Mouse (Mus musculus) lung, embryonic 16.5 days (tissue): Measurements from ENCODE around the gene Anapc7. TPM values are rescaled to one million over a fixed set of nuclear protein-coding genes. Genes with fewer than 3 reads are reported as not detected.

Source experiments
- ATAC-seq: fragments of 200-750 bp; cut with Nextera tagmentation; 2 replicates; pipeline ENCODE4 v1.8.0; 2017; ENCODE audit warnings: low read depth, mild to moderate bottlenecking, moderate library complexity
- H3K27ac ChIP-seq: fragments of 300-500 bp; sonication (generic); 2 replicates; pipeline ENCODE4 v1.5.1; 2014; ENCODE audit warnings: mild to moderate bottlenecking, control low read depth, low read length
- H3K27me3 ChIP-seq: fragments of 300-500 bp; sonication (generic); 2 replicates; pipeline ENCODE4 v1.6.1; 2014; ENCODE audit warnings: low read depth, low read length, mixed read lengths; ENCODE audit not compliant: control insufficient read depth, insufficient read depth
- H3K36me3 ChIP-seq: fragments of 300-500 bp; sonication (generic); 2 replicates; pipeline ENCODE4 v1.6.1; 2014; ENCODE audit warnings: low read length; ENCODE audit not compliant: control insufficient read depth, insufficient read depth
- H3K4me1 ChIP-seq: fragments of 300-500 bp; sonication (generic); replicated peaks from 2 replicates; pipeline ENCODE4 v1.6.1; 2014; ENCODE audit warnings: low read length, mixed read lengths; ENCODE audit not compliant: control insufficient read depth, insufficient read depth
- H3K4me2 ChIP-seq: fragments of 300-500 bp; sonication (generic); 2 replicates; pipeline ENCODE4 v1.6.1; 2014; ENCODE audit warnings: low read depth, low read length, control low read depth
- H3K4me3 ChIP-seq: fragments of 300-500 bp; sonication (generic); 2 replicates; pipeline ENCODE4 v1.5.1; 2014; ENCODE audit warnings: mild to moderate bottlenecking, low read length, control low read depth
- H3K9ac ChIP-seq: fragments of 300-500 bp; sonication (generic); 2 replicates; pipeline ENCODE4 v1.6.1; 2014; ENCODE audit warnings: low read length, control low read depth
- H3K9me3 ChIP-seq: fragments of 300-500 bp; sonication (generic); 2 replicates; pipeline ENCODE4 v1.6.1; 2016; ENCODE audit warnings: low read length; ENCODE audit not compliant: control insufficient read depth
- WGBS: fragments of 180-500 bp; shearing (Covaris S2); extraction: QIAGEN DNeasy Blood & Tissue Kit; methylation state at CpG from one replicate; pipeline ENCODE4 v1.1.7; 2014; 5-methylcytosine and 5-hydroxymethylcytosine counted together
- polyA plus RNA-seq: library from polyadenylated mRNA; unstranded; fragments of >200 nt; fragmentation: Nextera tagmentation; extraction: Ambion mirVana; gene quantifications from 2 replicates; pipeline ENCODE4 v1.2.1, GENCODE M21; 2015

The Anapc7 gene
- 42.8 and 44.0 TPM in 2 replicates for polyA plus RNA-seq

- Histone ChIP-seq H3K27me3 (no peaks in the 10 kb centered on the region), H3K36me3 (no peaks in the 10 kb centered on the region), H3K4me2 (peak within 1 kb of the TSS; percentile 89), H3K4me3 (peak within 1 kb of the TSS; percentile 99), H3K27ac (peak within 1 kb of the TSS; percentile 90), H3K4me1 (peaks cover 11% of the 10 kb centered on the region), H3K9ac (peak within 1 kb of the TSS; percentile 99), H3K9me3 (no peaks in the 10 kb centered on the region)
- ATAC-seq: no peak; the same call in 1 of the 2 replicates
- 19% methylated on average over 17 of the region's 17 CpGs for WGBS
Observed at GRCm38 (mm10) chr5:122421271-122422068, at the start of gene Anapc7. TSS of gene Anapc7 (plus strand) at chr5:122421693.

GRCm38 (mm10) chr5:122372192-122372769, 49.2 kb upstream of the Anapc7 start, which contains the start of gene Fam216a:
TSS of gene Fam216a (minus strand) at chr5:122372364.
- no peaks in the 10 kb centered on the region for H3K9me3 ChIP-seq
- peak within 1 kb of the TSS; percentile 81 for H3K4me3 ChIP-seq
- H3K27ac ChIP-seq: peak within 1 kb of the TSS; percentile 95
- peaks cover 11% of the 10 kb centered on the region; the same call in 1 of the 2 replicates for H3K4me1 ChIP-seq
- under 1% methylated on average over 53 of the region's 53 CpGs for WGBS
- H3K9ac ChIP-seq: peak within 1 kb of the TSS; percentile 89
- no peaks in the 10 kb centered on the region for H3K27me3 ChIP-seq
- ATAC-seq: peak; percentile 96
- H3K36me3 ChIP-seq: peaks cover 16% of the 10 kb centered on the region
- peak within 1 kb of the TSS; percentile 78 for H3K4me2 ChIP-seq

- 3% methylated on average over 5 of the region's 5 CpGs for WGBS
- Histone ChIP-seq H3K36me3 (peaks cover 10% of the 10 kb centered on the region), H3K4me1 (peaks cover 11% of the 10 kb centered on the region; the same call in 1 of the 2 replicates), H3K27me3 (no peaks in the 10 kb centered on the region), H3K4me2 (peak overlapping the region; percentile 78), H3K4me3 (peak overlapping the region; percentile 81), H3K27ac (peak overlapping the region; percentile 92), H3K9ac (peak overlapping the region; percentile 89), H3K9me3 (no peaks in the 10 kb centered on the region)
- no peak for ATAC-seq
Observed at GRCm38 (mm10) chr5:122372878-122373277, 48.6 kb upstream of the Anapc7 start.

- peaks cover 7% of the 10 kb centered on the region; the same call in 1 of the 2 replicates for H3K4me1 ChIP-seq
- no peak overlapping the region for H3K27ac ChIP-seq
- H3K9me3 ChIP-seq: no peaks in the 10 kb centered on the region
- no peak overlapping the region for H3K4me3 ChIP-seq
- H3K27me3 ChIP-seq: no peaks in the 10 kb centered on the region
- no peak overlapping the region for H3K4me2 ChIP-seq
- H3K36me3 ChIP-seq: peaks cover 19% of the 10 kb centered on the region
- no peak overlapping the region for H3K9ac ChIP-seq
- no peak for ATAC-seq
- WGBS: 86% methylated on average over 4 of the region's 4 CpGs
Observed at GRCm38 (mm10) chr5:122377101-122377833, 44.2 kb upstream of the Anapc7 start.

- Histone ChIP-seq H3K36me3 (peaks cover 23% of the 10 kb centered on the region), H3K9me3 (no peaks in the 10 kb centered on the region), H3K4me2 (no peak overlapping the region), H3K27me3 (no peaks in the 10 kb centered on the region), H3K27ac (no peak overlapping the region), H3K4me1 (peaks cover 3% of the 10 kb centered on the region; the same call in 1 of the 2 replicates), H3K4me3 (no peak overlapping the region), H3K9ac (no peak overlapping the region)
- 92% methylated on average over 12 of the region's 12 CpGs for WGBS
- no peak for ATAC-seq
Observed at GRCm38 (mm10) chr5:122378171-122378570, 43.3 kb upstream of the Anapc7 start.

- Histone ChIP-seq H3K4me1 (no peaks in the 10 kb centered on the region), H3K9me3 (no peaks in the 10 kb centered on the region), H3K36me3 (peaks cover 23% of the 10 kb centered on the region), H3K4me2 (no peak overlapping the region), H3K9ac (no peak overlapping the region), H3K4me3 (no peak overlapping the region), H3K27me3 (no peaks in the 10 kb centered on the region), H3K27ac (no peak overlapping the region)
- 45% methylated on average over 11 of the region's 11 CpGs for WGBS
- peak; percentile 65 for ATAC-seq
Observed at GRCm38 (mm10) chr5:122379374-122380155, 41.9 kb upstream of the Anapc7 start.

GRCm38 (mm10) chr5:122390006-122390405, 31.5 kb upstream of the Anapc7 start:
- 0 out of 2 replicates have a peak, but pooled peaks cover 2% of the 10 kb centered on the region for H3K36me3 ChIP-seq
- no peak for ATAC-seq
- H3K27me3 ChIP-seq: no peaks in the 10 kb centered on the region
- no peaks in the 10 kb centered on the region for H3K9me3 ChIP-seq
- no peak overlapping the region for H3K4me2 ChIP-seq
- H3K27ac ChIP-seq: no peak overlapping the region
- peaks cover 9% of the 10 kb centered on the region; the same call in 1 of the 2 replicates for H3K4me1 ChIP-seq
- no peak overlapping the region for H3K4me3 ChIP-seq
- H3K9ac ChIP-seq: no peak overlapping the region
- 85% methylated on average over 5 of the region's 5 CpGs for WGBS

GRCm38 (mm10) chr5:122390671-122391070, 30.8 kb upstream of the Anapc7 start:
- Histone ChIP-seq H3K4me2 (no peak overlapping the region), H3K27me3 (no peaks in the 10 kb centered on the region), H3K36me3 (0 out of 2 replicates have a peak, but pooled peaks cover 2% of the 10 kb centered on the region), H3K4me3 (no peak overlapping the region), H3K4me1 (peaks cover 9% of the 10 kb centered on the region; the same call in 1 of the 2 replicates), H3K27ac (no peak overlapping the region), H3K9me3 (no peaks in the 10 kb centered on the region), H3K9ac (no peak overlapping the region)
- no peak for ATAC-seq
